Mouse (Mus musculus): ENCODE measurements around the gene Scgn.

- TF ChIP-seq CTCF (IDR thresholded peaks at IDR 0.05; ENCODE audit: borderline replicate concordance, extremely low read depth, insufficient read depth, insufficient read length) (no peak), POLR2A (IDR thresholded peaks at IDR 0.05; ENCODE audit: borderline replicate concordance, extremely low read depth, insufficient read depth, insufficient read length, poor library complexity, severe bottlenecking) (no peak)
These were observed 7.8 kb upstream of the Scgn start for GRCm38 (mm10) chr13:23998826-23999225.

All from brain, embryonic 14.5 days (tissue).